Mouse (Mus musculus): ENCODE results near the gene Ccnd2.

- no peak for TF ChIP-seq USF1 (IDR thresholded peaks at IDR 0.05; ENCODE audit: low read depth)
- no peak for TF ChIP-seq CTCF (IDR thresholded peaks at IDR 0.05; ENCODE audit: control insufficient read depth, insufficient read depth, insufficient read length)
- TF ChIP-seq MYOD1 (IDR thresholded peaks at IDR 0.05; ENCODE audit: control insufficient read depth, insufficient read length, low read depth), result no peak
- TF ChIP-seq MYOG (IDR thresholded peaks at IDR 0.05; ENCODE audit: control insufficient read depth, extremely low read depth, insufficient read length), result no peak
- no peak for TF ChIP-seq MAX (IDR thresholded peaks at IDR 0.05)
These were observed 1.9 kb downstream of the Ccnd2 start for GRCm38 (mm10) chr6:127149944-127150662.

Measured in C2C12 (cell line).